Mouse (Mus musculus) lung, embryonic 15.5 days (tissue): ENCODE measurements around the gene Pacsin1. TPM values are rescaled to one million over a fixed set of nuclear protein-coding genes. Genes with fewer than 3 reads are reported as not detected.
A peak's percentile ranks its signal among the peaks of the same experiment; 100 is the strongest.

Experiments used
- ATAC-seq: fragments of 200-750 bp; cut with Nextera tagmentation; 2 replicates; pipeline ENCODE4 v1.8.0; 2017; ENCODE audit warnings: moderate number of reproducible peaks, borderline replicate concordance; ENCODE audit not compliant: low FRiP score, low TSS enrichment; ENCODE audit errors: extremely low read depth
- H3K27ac ChIP-seq: fragments of 300-500 bp; sonication (generic); 2 replicates; pipeline ENCODE4 v1.5.1; 2015; ENCODE audit warnings: moderate library complexity, mild to moderate bottlenecking, inconsistent platforms
- H3K27me3 ChIP-seq: fragments of 300-500 bp; sonication (generic); 2 replicates; pipeline ENCODE4 v1.6.1; 2015; ENCODE audit warnings: inconsistent platforms
- H3K36me3 ChIP-seq: fragments of 300-500 bp; sonication (generic); 2 replicates; pipeline ENCODE4 v1.6.1; 2015; ENCODE audit warnings: inconsistent platforms
- H3K4me1 ChIP-seq: fragments of 300-500 bp; sonication (generic); 2 replicates; pipeline ENCODE4 v1.6.1; 2015; ENCODE audit warnings: inconsistent platforms
- H3K4me2 ChIP-seq: fragments of 300-500 bp; sonication (generic); 2 replicates; pipeline ENCODE4 v1.6.1; 2015; ENCODE audit warnings: inconsistent platforms, mild to moderate bottlenecking, moderate library complexity
- H3K4me3 ChIP-seq: fragments of 300-500 bp; sonication (generic); 2 replicates; pipeline ENCODE4 v1.5.1; 2015; ENCODE audit warnings: mild to moderate bottlenecking, inconsistent platforms
- H3K9ac ChIP-seq: fragments of 300-500 bp; sonication (generic); 2 replicates; pipeline ENCODE4 v1.6.1; 2015; ENCODE audit warnings: inconsistent platforms
- H3K9me3 ChIP-seq: fragments of 300-500 bp; sonication (generic); 2 replicates; pipeline ENCODE4 v1.6.1; 2016; ENCODE audit warnings: inconsistent platforms
- WGBS: fragments of 180-500 bp; shearing (Covaris S2); methylation state at CpG from one replicate; pipeline ENCODE4 v1.1.7; 2015; 5-methylcytosine and 5-hydroxymethylcytosine counted together
- polyA plus RNA-seq: library from polyadenylated mRNA; unstranded; fragments of >200 nt; fragmentation: Nextera tagmentation; extraction: Ambion mirVana; gene quantifications from 2 replicates; pipeline ENCODE4 v1.2.1, GENCODE M21; 2015

Pacsin1 gene
- polyA plus RNA-seq, 1 experiment from 2014 or later = 0.61 TPM

- 6% methylated on average over 5 of the region's 5 CpGs for WGBS
- no peaks in the 10 kb centered on the region for H3K9me3 ChIP-seq
- ATAC-seq = no peak
- no peak overlapping the region for H3K9ac ChIP-seq
- H3K36me3 ChIP-seq = no peaks in the 10 kb centered on the region
- H3K27ac ChIP-seq = no peak overlapping the region
- no peak overlapping the region for H3K4me2 ChIP-seq
- peaks cover 12% of the 10 kb centered on the region for H3K4me1 ChIP-seq
- H3K4me3 ChIP-seq = no peak overlapping the region
- H3K27me3 ChIP-seq = peaks cover 44% of the 10 kb centered on the region
These were observed 1.1 kb downstream of the Pacsin1 start for GRCm38 (mm10) chr17:27656414-27656813.

- Histone ChIP-seq H3K36me3 (no peaks in the 10 kb centered on the region), H3K4me3 (no peak overlapping the region), H3K4me1 (peaks cover 12% of the 10 kb centered on the region), H3K4me2 (no peak overlapping the region), H3K27me3 (peaks cover 44% of the 10 kb centered on the region), H3K9me3 (no peaks in the 10 kb centered on the region), H3K27ac (no peak overlapping the region), H3K9ac (no peak overlapping the region)
- 62% methylated on average over 8 of the region's 8 CpGs for WGBS
- ATAC-seq = no peak
These were observed 1.8 kb downstream of the Pacsin1 start for GRCm38 (mm10) chr17:27657123-27657522.

GRCm38 (mm10) chr17:27658767-27659166, 3.5 kb downstream of the Pacsin1 start:
- Histone ChIP-seq H3K4me3 (no peak overlapping the region), H3K27me3 (peaks cover 41% of the 10 kb centered on the region), H3K9me3 (no peaks in the 10 kb centered on the region), H3K4me2 (no peak overlapping the region), H3K36me3 (no peaks in the 10 kb centered on the region), H3K4me1 (peaks cover 12% of the 10 kb centered on the region), H3K9ac (no peak overlapping the region), H3K27ac (no peak overlapping the region)
- WGBS = 57% methylated on average over 7 of the region's 7 CpGs
- no peak for ATAC-seq

GRCm38 (mm10) chr17:27671720-27672119, 16.4 kb downstream of the Pacsin1 start:
- 75% methylated on average over 6 of the region's 6 CpGs for WGBS
- H3K9me3 ChIP-seq = no peaks in the 10 kb centered on the region
- H3K4me2 ChIP-seq = no peak overlapping the region
- H3K4me3 ChIP-seq = no peak overlapping the region
- no peak overlapping the region for H3K9ac ChIP-seq
- no peak for ATAC-seq
- no peaks in the 10 kb centered on the region for H3K27me3 ChIP-seq
- H3K36me3 ChIP-seq = no peaks in the 10 kb centered on the region
- no peaks in the 10 kb centered on the region for H3K4me1 ChIP-seq
- H3K27ac ChIP-seq = no peak overlapping the region

GRCm38 (mm10) chr17:27673945-27674344, 18.6 kb downstream of the Pacsin1 start:
- no peaks in the 10 kb centered on the region for H3K27me3 ChIP-seq
- no peak overlapping the region for H3K9ac ChIP-seq
- H3K4me2 ChIP-seq = no peak overlapping the region
- no peak for ATAC-seq
- H3K9me3 ChIP-seq = no peaks in the 10 kb centered on the region
- no peaks in the 10 kb centered on the region for H3K4me1 ChIP-seq
- no peaks in the 10 kb centered on the region for H3K36me3 ChIP-seq
- WGBS = 80% methylated on average over 7 of the region's 7 CpGs
- no peak overlapping the region for H3K27ac ChIP-seq
- no peak overlapping the region for H3K4me3 ChIP-seq

GRCm38 (mm10) chr17:27675453-27675852, 20.1 kb downstream of the Pacsin1 start:
- no peaks in the 10 kb centered on the region for H3K36me3 ChIP-seq
- no peak for ATAC-seq
- no peaks in the 10 kb centered on the region for H3K27me3 ChIP-seq
- H3K9me3 ChIP-seq = no peaks in the 10 kb centered on the region
- 49% methylated on average over 9 of the region's 9 CpGs for WGBS
- no peak overlapping the region for H3K4me3 ChIP-seq
- H3K9ac ChIP-seq = no peak overlapping the region
- no peak overlapping the region for H3K4me2 ChIP-seq
- no peak overlapping the region for H3K27ac ChIP-seq
- H3K4me1 ChIP-seq = peaks cover 9% of the 10 kb centered on the region; the same call in 1 of the 2 replicates

GRCm38 (mm10) chr17:27676270-27676669, 21.0 kb downstream of the Pacsin1 start:
- no peak overlapping the region for H3K4me3 ChIP-seq
- H3K4me1 ChIP-seq = peaks cover 9% of the 10 kb centered on the region; the same call in 1 of the 2 replicates
- no peak for ATAC-seq
- H3K4me2 ChIP-seq = no peak overlapping the region
- no peaks in the 10 kb centered on the region for H3K9me3 ChIP-seq
- H3K9ac ChIP-seq = no peak overlapping the region
- H3K27me3 ChIP-seq = no peaks in the 10 kb centered on the region
- H3K36me3 ChIP-seq = no peaks in the 10 kb centered on the region
- H3K27ac ChIP-seq = no peak overlapping the region
- WGBS = 49% methylated on average over 7 of the region's 7 CpGs

- H3K9ac ChIP-seq = no peak overlapping the region
- H3K36me3 ChIP-seq = no peaks in the 10 kb centered on the region
- ATAC-seq = no peak
- H3K4me1 ChIP-seq = peaks cover 9% of the 10 kb centered on the region; the same call in 1 of the 2 replicates
- no peaks in the 10 kb centered on the region for H3K9me3 ChIP-seq
- H3K4me3 ChIP-seq = no peak overlapping the region
- H3K4me2 ChIP-seq = no peak overlapping the region
- H3K27ac ChIP-seq = no peak overlapping the region
- no peaks in the 10 kb centered on the region for H3K27me3 ChIP-seq
- WGBS = 76% methylated on average over 5 of the region's 5 CpGs
These were observed 22.4 kb downstream of the Pacsin1 start for GRCm38 (mm10) chr17:27677756-27678155.

- Histone ChIP-seq H3K4me2 (no peak overlapping the region), H3K9me3 (no peaks in the 10 kb centered on the region), H3K27me3 (peaks cover 11% of the 10 kb centered on the region), H3K4me3 (no peak overlapping the region), H3K36me3 (no peaks in the 10 kb centered on the region), H3K9ac (no peak overlapping the region), H3K4me1 (peaks cover 9% of the 10 kb centered on the region; the same call in 1 of the 2 replicates), H3K27ac (no peak overlapping the region)
- peak; percentile 71 for ATAC-seq
- 36% methylated on average over 11 of the region's 11 CpGs for WGBS
These were observed 23.9 kb downstream of the Pacsin1 start for GRCm38 (mm10) chr17:27678924-27679813.

- Histone ChIP-seq H3K27ac (no peak overlapping the region), H3K4me3 (peak overlapping the region; percentile 40), H3K9ac (peak overlapping the region; percentile 33), H3K4me2 (peak overlapping the region; percentile 74), H3K4me1 (peaks cover 18% of the 10 kb centered on the region), H3K36me3 (no peaks in the 10 kb centered on the region), H3K27me3 (peaks cover 52% of the 10 kb centered on the region), H3K9me3 (no peaks in the 10 kb centered on the region)
- ATAC-seq = no peak
- WGBS = 1% methylated on average over 43 of the region's 53 CpGs
These were observed 29.7 kb downstream of the Pacsin1 start for GRCm38 (mm10) chr17:27684886-27685549.

- no peaks in the 10 kb centered on the region for H3K9me3 ChIP-seq
- peak overlapping the region; percentile 33; the same call in 1 of the 2 replicates for H3K9ac ChIP-seq
- 1% methylated on average over 11 of the region's 11 CpGs for WGBS
- no peak for ATAC-seq
- peaks cover 52% of the 10 kb centered on the region for H3K27me3 ChIP-seq
- H3K27ac ChIP-seq = no peak overlapping the region
- H3K4me3 ChIP-seq = peak overlapping the region; percentile 40
- peak overlapping the region; percentile 74 for H3K4me2 ChIP-seq
- no peaks in the 10 kb centered on the region for H3K36me3 ChIP-seq
- peaks cover 17% of the 10 kb centered on the region for H3K4me1 ChIP-seq
These were observed 30.2 kb downstream of the Pacsin1 start for GRCm38 (mm10) chr17:27685550-27685913.

GRCm38 (mm10) chr17:27686395-27686794, 31.1 kb downstream of the Pacsin1 start:
- no peak overlapping the region for H3K4me2 ChIP-seq
- H3K27ac ChIP-seq = no peak overlapping the region
- ATAC-seq = no peak
- H3K27me3 ChIP-seq = peaks cover 52% of the 10 kb centered on the region
- no peaks in the 10 kb centered on the region for H3K9me3 ChIP-seq
- H3K9ac ChIP-seq = no peak overlapping the region
- H3K4me1 ChIP-seq = peaks cover 17% of the 10 kb centered on the region
- 41% methylated on average over 5 of the region's 5 CpGs for WGBS
- no peaks in the 10 kb centered on the region for H3K36me3 ChIP-seq
- H3K4me3 ChIP-seq = no peak overlapping the region
